Mouse (Mus musculus) midbrain, embryonic 16.5 days (tissue): ENCODE results near the gene Pih1d1. TPM values are rescaled to one million over a fixed set of nuclear protein-coding genes. Genes with fewer than 3 reads are reported as not detected.
"Not testable (repeated sequence)": the region's sequence is repeated elsewhere in the genome, so short reads cannot be mapped to it uniquely, and the experiment has no call there.

Experiments
- ATAC-seq: fragments of 200-750 bp; cut with Nextera tagmentation; 2 replicates; pipeline ENCODE4 v1.8.0; 2017; ENCODE audit warnings: moderate TSS enrichment
- H3K27ac ChIP-seq: fragments of 300-500 bp; sonication (generic); 2 replicates; pipeline ENCODE4 v1.5.1; 2014; ENCODE audit warnings: mild to moderate bottlenecking, low read length, mixed read lengths
- H3K27me3 ChIP-seq: fragments of 300-500 bp; sonication (generic); 2 replicates; pipeline ENCODE4 v1.6.1; 2014; ENCODE audit warnings: low read depth, low read length, mixed read lengths; ENCODE audit not compliant: control insufficient read depth, insufficient read depth
- H3K36me3 ChIP-seq: fragments of 300-500 bp; sonication (generic); 2 replicates; pipeline ENCODE4 v1.6.1; 2014; ENCODE audit warnings: mild to moderate bottlenecking, low read length, moderate library complexity, mixed read lengths; ENCODE audit not compliant: control insufficient read depth, insufficient read depth
- H3K4me1 ChIP-seq: fragments of 300-500 bp; sonication (generic); 2 replicates; pipeline ENCODE4 v1.6.1; 2014; ENCODE audit warnings: mild to moderate bottlenecking, low read length, mixed read lengths; ENCODE audit not compliant: control insufficient read depth, insufficient read depth
- H3K4me2 ChIP-seq: fragments of 300-500 bp; sonication (generic); 2 replicates; pipeline ENCODE4 v1.6.1; 2014; ENCODE audit warnings: mild to moderate bottlenecking, low read length, mixed read lengths
- H3K4me3 ChIP-seq: fragments of 300-500 bp; sonication (generic); 2 replicates; pipeline ENCODE4 v1.5.1; 2014; ENCODE audit warnings: low read depth, mild to moderate bottlenecking, low read length, moderate library complexity, mixed read lengths
- H3K9ac ChIP-seq: fragments of 300-500 bp; sonication (generic); 2 replicates; pipeline ENCODE4 v1.6.1; 2014; ENCODE audit warnings: low read depth, low read length, mixed read lengths
- H3K9me3 ChIP-seq: fragments of 300-500 bp; sonication (generic); replicated peaks from 2 replicates; pipeline ENCODE4 v1.6.1; 2014; ENCODE audit warnings: mild to moderate bottlenecking, low read length, mixed read lengths; ENCODE audit not compliant: control insufficient read depth, poor library complexity, severe bottlenecking
- WGBS: fragments of 180-500 bp; shearing (Covaris S2); extraction: QIAGEN DNeasy Blood & Tissue Kit; methylation state at CpG from one replicate; pipeline ENCODE4 v1.1.7; 2014; 5-methylcytosine and 5-hydroxymethylcytosine counted together
- polyA plus RNA-seq: library from polyadenylated mRNA; unstranded; fragments of >200 nt; fragmentation: Nextera tagmentation; extraction: Ambion mirVana; gene quantifications from 2 replicates; pipeline ENCODE4 v1.2.1, GENCODE M21; 2015

Gene Pih1d1
- polyA plus RNA-seq, 1 experiment from 2014 or later: 89.9 TPM

DNA sequence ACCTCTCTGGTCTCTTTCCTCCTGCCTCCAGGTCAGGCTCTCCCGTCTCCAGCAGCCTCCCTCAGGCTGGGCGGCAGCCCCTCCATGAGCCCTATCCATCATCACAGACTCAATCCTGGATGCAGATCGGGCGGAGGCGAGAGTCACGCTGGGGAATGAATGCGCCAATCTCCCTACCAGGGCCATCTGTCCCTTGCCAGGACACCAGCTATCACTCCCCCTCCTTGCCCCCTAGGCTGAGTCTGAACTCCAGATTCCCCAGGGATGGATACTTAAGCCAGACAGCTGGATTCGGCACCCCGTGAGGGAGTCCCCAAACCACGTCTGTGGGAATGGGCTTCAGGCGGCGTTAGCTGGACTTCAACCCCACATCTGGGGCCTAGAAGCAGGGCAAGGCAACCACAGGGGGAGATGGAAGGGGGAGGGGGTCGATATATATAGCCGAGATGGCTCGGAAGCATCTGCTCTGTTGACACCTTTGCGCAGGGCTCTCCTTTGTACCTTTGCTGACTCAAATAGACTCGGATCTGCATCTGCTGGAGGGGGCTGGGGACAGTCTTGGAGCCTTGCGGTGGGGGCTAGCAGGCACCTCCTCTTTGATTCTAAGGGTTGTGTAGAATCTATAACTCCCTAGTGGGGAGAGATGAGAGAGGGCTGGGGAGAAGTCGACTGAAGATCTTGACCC lies 13.8 kb downstream of the Pih1d1 start:
- H3K4me1 ChIP-seq: peaks cover 17% of the 10 kb centered on the region
- H3K9me3 ChIP-seq: no peaks in the 10 kb centered on the region
- H3K36me3 ChIP-seq: no peaks in the 10 kb centered on the region
- H3K4me2 ChIP-seq: peak overlapping the region; percentile 22; the same call in 1 of the 2 replicates
- no peak for ATAC-seq
- no peak overlapping the region for H3K27ac ChIP-seq
- H3K4me3 ChIP-seq: no peak overlapping the region
- H3K9ac ChIP-seq: peak overlapping the region; percentile 14; the same call in 1 of the 2 replicates
- 2% methylated on average over 19 of the region's 19 CpGs for WGBS
- H3K27me3 ChIP-seq: peaks cover 64% of the 10 kb centered on the region

DNA sequence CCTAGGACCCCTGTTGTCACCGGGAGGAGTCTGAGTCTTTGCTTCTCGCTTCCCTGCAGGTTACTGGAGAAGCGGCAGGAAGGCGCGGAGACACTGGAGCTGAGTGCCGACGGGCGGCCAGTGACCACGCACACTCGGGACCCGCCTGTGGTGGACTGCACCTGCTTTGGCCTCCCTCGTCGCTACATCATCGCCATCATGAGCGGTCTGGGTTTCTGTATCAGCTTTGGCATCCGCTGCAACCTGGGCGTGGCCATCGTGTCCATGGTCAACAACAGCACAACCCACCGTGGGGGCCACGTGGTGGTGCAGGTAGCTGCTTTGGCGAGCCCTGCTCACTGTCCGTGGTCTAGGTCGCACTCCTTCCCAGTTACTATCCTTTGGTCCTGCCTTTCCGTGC lies 14.6 kb downstream of the Pih1d1 start:
- WGBS: 2% methylated on average over 24 of the region's 24 CpGs
- H3K9me3 ChIP-seq: no peaks in the 10 kb centered on the region
- H3K4me3 ChIP-seq: peak overlapping the region; percentile 16

DNA sequence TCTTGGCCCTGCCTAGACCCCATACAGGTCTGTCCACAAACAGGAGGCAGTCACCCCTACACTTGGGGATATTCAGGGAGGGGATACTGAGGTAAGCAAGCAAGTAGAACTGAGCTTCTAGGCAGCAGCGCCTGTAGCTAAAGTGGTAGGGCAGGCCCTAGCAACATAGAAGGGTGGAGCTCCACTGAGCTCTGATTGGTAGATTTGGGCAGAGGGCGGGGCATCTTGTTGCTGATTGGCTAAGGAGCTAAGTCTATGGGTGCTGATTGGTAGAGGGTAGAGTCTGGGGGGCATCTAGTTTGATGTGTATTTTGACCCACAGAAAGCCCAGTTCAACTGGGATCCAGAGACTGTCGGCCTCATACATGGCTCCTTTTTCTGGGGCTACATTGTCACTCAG lies 15.4 kb downstream of the Pih1d1 start:
- H3K4me1 ChIP-seq: peaks cover 12% of the 10 kb centered on the region; the same call in 1 of the 2 replicates
- no peaks in the 10 kb centered on the region for H3K36me3 ChIP-seq
- peaks cover 55% of the 10 kb centered on the region for H3K27me3 ChIP-seq
- H3K27ac ChIP-seq: no peak overlapping the region
- H3K4me3 ChIP-seq: no peak overlapping the region
- H3K9ac ChIP-seq: no peak overlapping the region
- H3K4me2 ChIP-seq: no peak overlapping the region
- WGBS: 94% methylated on average over 3 of the region's 3 CpGs
- ATAC-seq: no peak
- H3K9me3 ChIP-seq: no peaks in the 10 kb centered on the region

More for the DNA sequence above, 14.6 kb downstream of the Pih1d1 start:
- Histone ChIP-seq H3K27me3 (peaks cover 57% of the 10 kb centered on the region), H3K4me2 (peak overlapping the region; percentile 22), H3K27ac (no peak overlapping the region), H3K36me3 (no peaks in the 10 kb centered on the region), H3K4me1 (peaks cover 16% of the 10 kb centered on the region), H3K9ac (0 out of 2 replicates have a peak overlapping the region, but pooled peaks have one; percentile 26)
- no peak for ATAC-seq

- ATAC-seq: no peak
- H3K4me3 ChIP-seq: no peak overlapping the region
- peaks cover 13% of the 10 kb centered on the region for H3K4me1 ChIP-seq
- H3K4me2 ChIP-seq: no peak overlapping the region
- no peaks in the 10 kb centered on the region for H3K9me3 ChIP-seq
- 64% methylated on average over 7 of the region's 7 CpGs for WGBS
- no peaks in the 10 kb centered on the region for H3K36me3 ChIP-seq
- peaks cover 58% of the 10 kb centered on the region for H3K27me3 ChIP-seq
- H3K9ac ChIP-seq: no peak overlapping the region
- H3K27ac ChIP-seq: no peak overlapping the region
Measured at GRCm38 (mm10) chr7:45172974-45173373, 18.9 kb downstream of the Pih1d1 start.

- not testable (repeated sequence) for H3K4me2 ChIP-seq, H3K4me3 ChIP-seq, ATAC-seq, H3K9me3 ChIP-seq, H3K9ac ChIP-seq, H3K4me1 ChIP-seq, H3K36me3 ChIP-seq, H3K27ac ChIP-seq
- peaks cover 58% of the 10 kb centered on the region for H3K27me3 ChIP-seq
- 67% methylated on average over 1 of the region's 1 CpGs for WGBS
Measured at GRCm38 (mm10) chr7:45173772-45174171, 19.7 kb downstream of the Pih1d1 start.

GRCm38 (mm10) chr7:45174567-45175280 lies 20.6 kb downstream of the Pih1d1 start:
- H3K9ac ChIP-seq: no peak overlapping the region
- no peak overlapping the region for H3K27ac ChIP-seq
- no peak for ATAC-seq
- peak overlapping the region; percentile 10; the same call in 1 of the 2 replicates for H3K4me2 ChIP-seq
- peaks cover 60% of the 10 kb centered on the region for H3K27me3 ChIP-seq
- peaks cover 5% of the 10 kb centered on the region for H3K4me1 ChIP-seq
- WGBS: 3% methylated on average over 29 of the region's 29 CpGs
- H3K36me3 ChIP-seq: no peaks in the 10 kb centered on the region
- H3K9me3 ChIP-seq: no peaks in the 10 kb centered on the region
- peak overlapping the region; percentile 10; the same call in 1 of the 2 replicates for H3K4me3 ChIP-seq

DNA sequence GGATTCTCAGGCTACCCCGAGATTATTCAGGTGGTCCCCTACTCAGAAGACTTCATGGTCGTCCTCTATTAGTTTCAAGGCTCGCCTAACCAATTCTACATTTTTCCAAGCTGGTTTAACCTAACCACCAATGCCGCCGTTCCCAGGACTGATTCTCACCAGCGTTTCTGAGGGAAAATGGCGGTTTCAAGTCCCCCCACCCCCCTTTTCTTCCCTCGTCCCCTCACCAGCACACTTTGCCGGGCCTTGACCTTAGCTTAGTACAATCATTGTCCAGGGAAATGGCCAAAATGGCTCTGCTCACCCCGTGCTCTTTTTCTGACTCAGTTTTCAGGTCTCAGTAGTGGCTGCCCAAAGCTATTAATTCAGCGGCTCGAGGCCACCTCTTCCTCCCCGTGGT lies 21.3 kb downstream of the Pih1d1 start:
- H3K4me2 ChIP-seq: no peak overlapping the region
- H3K9ac ChIP-seq: no peak overlapping the region
- no peaks in the 10 kb centered on the region for H3K36me3 ChIP-seq
- peaks cover 5% of the 10 kb centered on the region for H3K4me1 ChIP-seq
- H3K27ac ChIP-seq: no peak overlapping the region
- no peak for ATAC-seq
- no peaks in the 10 kb centered on the region for H3K9me3 ChIP-seq
- H3K27me3 ChIP-seq: peaks cover 63% of the 10 kb centered on the region
- H3K4me3 ChIP-seq: no peak overlapping the region
- 4% methylated on average over 13 of the region's 13 CpGs for WGBS

DNA sequence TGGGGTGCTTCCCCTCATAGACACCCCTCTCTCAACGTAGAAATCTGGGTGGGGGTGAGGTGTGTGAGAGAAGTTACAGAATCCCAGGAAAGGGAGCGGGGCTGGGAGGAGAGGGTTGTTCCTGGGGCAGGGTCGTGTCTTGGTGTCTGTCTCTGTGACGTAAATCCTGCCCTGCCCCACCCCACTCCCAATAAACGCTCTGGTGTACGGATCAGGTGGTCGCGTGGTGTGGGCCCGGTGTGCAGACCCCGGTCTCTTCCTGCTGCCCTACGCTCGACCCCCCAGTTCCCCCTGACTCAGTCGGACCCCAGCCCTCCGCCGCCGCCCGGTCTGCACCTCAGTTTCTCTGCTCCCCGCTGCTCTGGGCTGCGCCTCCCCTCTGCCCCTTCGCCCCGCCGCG lies 21.8 kb downstream of the Pih1d1 start:
- H3K9me3 ChIP-seq: no peaks in the 10 kb centered on the region
- WGBS: 3% methylated on average over 23 of the region's 23 CpGs
- H3K27ac ChIP-seq: no peak overlapping the region
- peaks cover 5% of the 10 kb centered on the region for H3K4me1 ChIP-seq
- H3K4me2 ChIP-seq: peak overlapping the region; percentile 40
- peak overlapping the region; percentile 17 for H3K4me3 ChIP-seq
- H3K36me3 ChIP-seq: no peaks in the 10 kb centered on the region
- ATAC-seq: no peak
- H3K27me3 ChIP-seq: peaks cover 69% of the 10 kb centered on the region
- H3K9ac ChIP-seq: no peak overlapping the region

DNA sequence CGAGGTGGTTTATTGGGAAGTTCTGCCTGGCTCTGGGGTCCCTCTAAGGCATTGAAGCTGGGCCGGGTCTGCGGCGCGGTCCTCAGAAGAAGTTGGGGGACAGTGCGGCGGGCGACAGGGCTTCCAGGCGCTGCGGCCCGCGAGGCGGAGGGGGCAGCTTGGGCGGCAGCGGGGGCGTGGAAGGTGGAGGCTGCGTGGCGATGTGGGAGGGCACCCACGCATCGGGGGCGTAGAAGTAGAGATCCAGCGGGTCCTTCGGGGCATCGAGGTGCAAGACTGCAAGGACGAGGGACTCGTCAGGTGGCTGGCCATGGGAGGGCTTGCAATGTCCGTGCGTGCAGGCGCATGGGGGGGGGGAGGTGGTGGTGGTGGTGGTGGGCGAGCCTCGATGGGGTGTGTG lies 22.3 kb downstream of the Pih1d1 start:
- Histone ChIP-seq H3K27me3 (peaks cover 73% of the 10 kb centered on the region), H3K9ac (no peak overlapping the region), H3K4me1 (peaks cover 7% of the 10 kb centered on the region), H3K4me3 (peak overlapping the region; percentile 17), H3K9me3 (no peaks in the 10 kb centered on the region), H3K4me2 (peak overlapping the region; percentile 40), H3K27ac (no peak overlapping the region), H3K36me3 (no peaks in the 10 kb centered on the region)
- ATAC-seq: no peak
- 3% methylated on average over 27 of the region's 31 CpGs for whole genome bisulfite sequencing
